Mouse (Mus musculus) C2C12 (cell line): ENCODE measurements around the gene Marveld3. TPM values are rescaled to one million over a fixed set of nuclear protein-coding genes. Genes with fewer than 3 reads are reported as not detected.

Experiments used
- H3K27me3 ChIP-seq: one replicate; pipeline ENCODE4 v1.6.1; 2011; ENCODE audit not compliant: control insufficient read depth, insufficient read depth, insufficient read length
- H3K36me3 ChIP-seq: one replicate; pipeline ENCODE4 v1.6.1; 2011; ENCODE audit not compliant: control insufficient read depth, insufficient read depth
- H3K4me3 ChIP-seq: one replicate; pipeline ENCODE4 v1.5.1; 2011; ENCODE audit warnings: mild to moderate bottlenecking, control low read depth; ENCODE audit not compliant: poor library complexity, insufficient read depth, severe bottlenecking
- H3K79me2 ChIP-seq: one replicate; pipeline ENCODE4 v1.6.1; 2011; ENCODE audit not compliant: control insufficient read depth, insufficient read depth
- H3K79me3 ChIP-seq: one replicate; pipeline ENCODE4 v1.6.1; 2011; ENCODE audit warnings: low read depth, control low read depth
- H3ac ChIP-seq: one replicate; pipeline ENCODE3; 2011; ENCODE audit warnings: low read depth; ENCODE audit not compliant: control insufficient read depth, insufficient read length
- CEBPB ChIP-seq: IDR thresholded peaks from one replicate; pipeline ENCODE4 v1.6.1; 2011; ENCODE audit warnings: low read depth, mild to moderate bottlenecking, control low read depth, moderate library complexity
- CTCF ChIP-seq: IDR thresholded peaks from one replicate; pipeline ENCODE4 v1.5.1; 2011; ENCODE audit not compliant: control insufficient read depth, insufficient read depth, insufficient read length
- FOSL1 ChIP-seq: IDR thresholded peaks from one replicate; pipeline ENCODE4 v1.8.0; 2011; ENCODE audit warnings: mild to moderate bottlenecking, low read length; ENCODE audit not compliant: poor library complexity, insufficient read depth, severe bottlenecking
- MAX ChIP-seq: IDR thresholded peaks from one replicate; pipeline ENCODE4 v1.6.1; 2011; ENCODE audit warnings: mild to moderate bottlenecking, control low read depth
- MYOD1 ChIP-seq: IDR thresholded peaks from one replicate; pipeline ENCODE4 v1.6.1; 2011; ENCODE audit warnings: low read depth; ENCODE audit not compliant: control insufficient read depth, insufficient read length
- MYOG ChIP-seq: IDR thresholded peaks from one replicate; pipeline ENCODE4 v1.6.1; 2011; ENCODE audit not compliant: control insufficient read depth, insufficient read length; ENCODE audit errors: extremely low read depth
- USF1 ChIP-seq: IDR thresholded peaks from one replicate; pipeline ENCODE4 v1.6.1; 2011; ENCODE audit warnings: low read depth, mild to moderate bottlenecking, control low read depth, moderate library complexity
- long read RNA-seq, 2 experiments: library from polyadenylated mRNA; unstranded; transcript quantifications; one replicate each; pipeline ENCODE4 v2.0.0; 2019 to 2020
- polyA plus RNA-seq: library from polyadenylated mRNA; unstranded; fragments of >200 nt; fragmentation: generic; extraction: Trizol; gene quantifications from one replicate; pipeline ENCODE4 v1.2.1, GENCODE M21; 2012; ENCODE audit warnings: missing spikeins

Gene Marveld3
- polyA plus RNA-seq: not detected
- long read RNA-seq, experiment 1: 0 reads
- long read RNA-seq, experiment 2: 0 reads

- H3ac ChIP-seq: no peak within 1 kb of the TSS
- H3K36me3 ChIP-seq: no peaks in the 10 kb centered on the region
- TF ChIP-seq MYOG (no peak), MYOD1 (no peak), FOSL1 (no peak), USF1 (no peak), MAX (no peak), CEBPB (no peak), CTCF (peak; percentile 11)
- no peak within 1 kb of the TSS for H3K4me3 ChIP-seq
- H3K79me3 ChIP-seq: no peaks in the 10 kb centered on the region
- no peaks in the 10 kb centered on the region for H3K27me3 ChIP-seq
- H3K79me2 ChIP-seq: no peaks in the 10 kb centered on the region
Measured at GRCm38 (mm10) chr8:109961693-109962367, at the start of gene Marveld3. Gene Marveld3, minus strand, starts transcription at chr8:109962203.

- peaks cover 18% of the 10 kb centered on the region for H3K27me3 ChIP-seq
Measured at GRCm38 (mm10) chr8:110010868-110011267, 48.9 kb upstream of the Marveld3 start.

GRCm38 (mm10) chr8:110008995-110009446 lies 47.0 kb upstream of the Marveld3 start:
- no peaks in the 10 kb centered on the region for H3K36me3 ChIP-seq
- no peaks in the 10 kb centered on the region for H3K79me3 ChIP-seq
- H3K27me3 ChIP-seq: peaks cover 15% of the 10 kb centered on the region
- TF ChIP-seq CTCF (no peak), CEBPB (no peak)
- no peak overlapping the region for H3K4me3 ChIP-seq
- no peak overlapping the region for H3ac ChIP-seq
- no peaks in the 10 kb centered on the region for H3K79me2 ChIP-seq

More at GRCm38 (mm10) chr8:110010868-110011267, 48.9 kb upstream of the Marveld3 start:
- Histone ChIP-seq H3K79me2 (no peaks in the 10 kb centered on the region), H3ac (no peak overlapping the region), H3K36me3 (no peaks in the 10 kb centered on the region), H3K79me3 (no peaks in the 10 kb centered on the region), H3K4me3 (no peak overlapping the region)
- no peak for TF ChIP-seq MYOD1
- TF ChIP-seq CEBPB: no peak
- TF ChIP-seq USF1: peak; percentile 4

GRCm38 (mm10) chr8:110008228-110008994 lies 46.4 kb upstream of the Marveld3 start:
- peaks cover 17% of the 10 kb centered on the region for H3K27me3 ChIP-seq

GRCm38 (mm10) chr8:110006312-110007023 lies 44.5 kb upstream of the Marveld3 start:
- TF ChIP-seq MYOD1 (no peak), MYOG (no peak), MAX (no peak), CTCF (no peak), USF1 (no peak), FOSL1 (no peak), CEBPB (no peak)
- H3K79me3 ChIP-seq: no peaks in the 10 kb centered on the region
- H3K4me3 ChIP-seq: no peak overlapping the region
- H3K36me3 ChIP-seq: no peaks in the 10 kb centered on the region
- H3ac ChIP-seq: no peak overlapping the region
- no peaks in the 10 kb centered on the region for H3K79me2 ChIP-seq
- peaks cover 24% of the 10 kb centered on the region for H3K27me3 ChIP-seq

More at GRCm38 (mm10) chr8:110008228-110008994, 46.4 kb upstream of the Marveld3 start:
- no peaks in the 10 kb centered on the region for H3K79me2 ChIP-seq
- H3K4me3 ChIP-seq: no peak overlapping the region
- H3K79me3 ChIP-seq: no peaks in the 10 kb centered on the region
- H3ac ChIP-seq: no peak overlapping the region
- no peak for TF ChIP-seq MAX
- no peak for TF ChIP-seq MYOD1
- TF ChIP-seq MYOG: no peak
- no peak for TF ChIP-seq USF1
- no peak for TF ChIP-seq CTCF
- TF ChIP-seq FOSL1: no peak
- TF ChIP-seq CEBPB: no peak
- H3K36me3 ChIP-seq: no peaks in the 10 kb centered on the region
